Mouse (Mus musculus) yolk sac, embryonic 10.5 days (tissue): ENCODE measurements around the gene Dusp5.
"Not testable (repeated sequence)": the region's sequence is repeated elsewhere in the genome, so short reads cannot be mapped to it uniquely, and the experiment has no call there.

Source experiments
- DNase-seq: peaks from one replicate; pipeline ENCODE4 v3.0.0-alpha.2; 2017; ENCODE audit warnings: low spot score

The Dusp5 gene

GRCm38 (mm10) chr19:53528752-53529454 lies at the start of gene Dusp5:
Gene Dusp5, plus strand, starts transcription at chr19:53529109.
- peak; percentile 97 for DNase-seq

- DNase-seq = no peak
These were observed 49.3 kb upstream of the Dusp5 start for GRCm38 (mm10) chr19:53479590-53479989.

- DNase-seq = no peak
These were observed 46.8 kb upstream of the Dusp5 start for GRCm38 (mm10) chr19:53482093-53482492.

GRCm38 (mm10) chr19:53482527-53482926 lies 46.4 kb upstream of the Dusp5 start:
- DNase-seq = no peak

GRCm38 (mm10) chr19:53483984-53484383 lies 44.9 kb upstream of the Dusp5 start:
- no peak for DNase-seq

GRCm38 (mm10) chr19:53484918-53485317 lies 44.0 kb upstream of the Dusp5 start:
- peak; percentile 26 for DNase-seq

- DNase-seq = no peak
These were observed 39.7 kb upstream of the Dusp5 start for GRCm38 (mm10) chr19:53489187-53489586.

- no peak for DNase-seq
These were observed 39.0 kb upstream of the Dusp5 start for GRCm38 (mm10) chr19:53489910-53490309.

- no peak for DNase-seq
These were observed 38.0 kb upstream of the Dusp5 start for GRCm38 (mm10) chr19:53490898-53491297.

GRCm38 (mm10) chr19:53492528-53492927 lies 36.4 kb upstream of the Dusp5 start:
- no peak for DNase-seq

GRCm38 (mm10) chr19:53493866-53494265 lies 35.0 kb upstream of the Dusp5 start:
- no peak for DNase-seq

- no peak for DNase-seq
These were observed 31.0 kb upstream of the Dusp5 start for GRCm38 (mm10) chr19:53497910-53498309.

GRCm38 (mm10) chr19:53499049-53499448 lies 29.9 kb upstream of the Dusp5 start:
- DNase-seq = no peak

- no peak for DNase-seq
These were observed 29.4 kb upstream of the Dusp5 start for GRCm38 (mm10) chr19:53499451-53499940.

GRCm38 (mm10) chr19:53500298-53501006 lies 28.5 kb upstream of the Dusp5 start:
- peak; percentile 51 for DNase-seq

GRCm38 (mm10) chr19:53501239-53501638 lies 27.7 kb upstream of the Dusp5 start:
- not testable (repeated sequence) for DNase-seq

GRCm38 (mm10) chr19:53501765-53502164 lies 27.1 kb upstream of the Dusp5 start:
- no peak for DNase-seq

- DNase-seq = no peak
These were observed 26.0 kb upstream of the Dusp5 start for GRCm38 (mm10) chr19:53502891-53503371.

GRCm38 (mm10) chr19:53504181-53504580 lies 24.7 kb upstream of the Dusp5 start:
- no peak for DNase-seq

- no peak for DNase-seq
These were observed 23.2 kb upstream of the Dusp5 start for GRCm38 (mm10) chr19:53505728-53506127.

GRCm38 (mm10) chr19:53507497-53507896 lies 21.4 kb upstream of the Dusp5 start:
- peak; percentile 20 for DNase-seq

- no peak for DNase-seq
These were observed 17.5 kb upstream of the Dusp5 start for GRCm38 (mm10) chr19:53511244-53511934.
